Mouse (Mus musculus): Measurements from ENCODE around the gene Gmeb1. TPM values are rescaled to one million over a fixed set of nuclear protein-coding genes. Genes with fewer than 3 reads are reported as not detected.
A peak's percentile ranks its signal among the peaks of the same experiment; 100 is the strongest.

Gene Gmeb1
- polyA plus RNA-seq, 1 experiment = 1.8 TPM

DNA sequence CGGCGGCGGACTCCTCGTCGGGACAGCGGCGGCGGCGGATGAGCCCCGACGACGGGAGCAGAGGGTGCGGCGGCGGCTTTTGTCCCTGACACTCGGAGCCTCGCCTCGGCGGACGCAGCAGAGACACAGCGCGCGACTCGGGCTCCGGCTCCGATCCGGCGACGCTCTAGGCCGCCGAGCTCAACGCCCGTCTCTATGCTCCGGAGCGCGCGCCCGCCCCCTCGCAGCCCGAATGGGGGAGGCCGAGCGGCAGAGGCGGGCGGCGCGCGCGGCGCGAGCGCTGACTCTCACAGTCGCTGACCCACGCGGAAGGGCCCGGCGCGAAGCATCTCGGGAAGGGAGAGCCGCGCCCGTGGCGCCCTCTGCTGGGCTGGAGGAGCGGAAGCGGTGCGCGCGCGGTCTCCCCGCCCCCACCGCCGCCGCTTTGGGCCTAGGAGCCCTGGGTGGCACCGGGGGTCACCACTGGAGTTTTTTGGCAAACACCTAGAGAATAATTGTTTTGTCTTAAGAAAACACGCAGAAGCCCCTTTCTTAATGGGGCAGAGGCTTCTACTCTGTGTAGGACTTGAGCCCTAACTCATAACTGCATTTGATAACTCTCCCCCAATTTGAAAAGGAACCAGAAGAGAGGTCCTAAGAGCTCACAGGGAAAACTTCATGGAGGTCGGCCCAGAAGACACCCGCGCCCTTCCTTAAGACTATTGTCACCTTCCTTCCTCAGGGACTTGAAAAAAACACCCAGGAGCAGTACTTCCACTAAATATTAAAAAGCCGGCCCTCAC, 49.3 kb downstream of the Gmeb1 start, which contains the start of gene Ythdf2:
Gene Ythdf2 (minus strand): TSS at position 351 of the 782 bp plus-strand sequence.
- H3K36me3 ChIP-seq (ENCODE audit: control insufficient read depth) = peaks cover 35% of the 10 kb centered on the region

DNA sequence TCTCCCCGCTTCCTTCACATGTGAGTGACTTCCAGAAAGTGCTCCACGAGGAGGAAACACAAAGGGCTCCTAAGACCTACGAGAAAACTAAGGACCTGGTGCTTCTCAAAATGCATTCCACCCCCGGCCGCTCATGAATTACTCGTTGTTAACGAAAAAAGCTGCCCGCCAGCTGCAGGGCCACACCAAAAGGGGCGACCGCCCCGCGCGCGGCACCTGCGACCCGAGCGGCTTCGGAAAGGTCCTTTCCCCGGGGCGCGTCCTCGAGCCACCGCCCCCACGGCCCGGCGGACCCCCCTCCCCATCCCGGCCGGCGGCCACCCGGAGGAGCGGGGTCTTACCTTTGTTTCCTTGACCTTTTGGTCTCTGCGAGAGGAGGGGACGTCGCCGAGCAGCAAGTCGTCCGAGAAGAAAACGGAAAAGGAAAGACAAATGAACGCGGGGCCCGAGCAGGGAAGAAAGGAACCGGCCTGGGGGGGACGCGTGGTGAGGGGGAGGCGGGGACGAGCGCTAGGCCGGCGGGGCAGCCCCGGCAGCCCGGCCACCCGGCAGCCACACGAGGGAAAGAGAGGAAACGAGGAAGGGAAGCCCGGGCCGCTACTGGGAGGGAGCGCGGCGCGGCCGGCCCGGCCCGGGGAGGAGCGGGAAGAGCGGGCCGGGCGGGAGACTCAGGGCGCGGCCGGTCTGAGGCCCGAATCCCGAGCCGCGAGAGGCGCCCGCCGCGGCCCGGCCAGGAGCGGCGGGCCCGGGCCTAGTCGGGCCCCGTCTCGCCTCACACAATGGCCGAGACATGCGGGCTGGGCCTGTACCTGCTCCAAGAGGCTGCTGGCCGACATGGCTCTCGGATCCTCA, 50.1 kb downstream of the Gmeb1 start:
- Histone ChIP-seq H3K4me3 (replicated peaks) (peak overlapping the region; percentile 96), H3K4me1 (ENCODE audit: control insufficient read depth) (peaks cover 50% of the 10 kb centered on the region), H3K9me3 (ENCODE audit: control insufficient read depth, low read length) (no peaks in the 10 kb centered on the region), H3K36me3 (ENCODE audit: control insufficient read depth) (peaks cover 42% of the 10 kb centered on the region), H3K27me3 (ENCODE audit: control insufficient read depth) (no peaks in the 10 kb centered on the region)
- TF ChIP-seq GATA1 (IDR thresholded peaks at IDR 0.05; ENCODE audit: low read length) (no peak), TAL1 (IDR thresholded peaks at IDR 0.05; ENCODE audit: low read length) (no peak)

More for the DNA sequence above, 49.3 kb downstream of the Gmeb1 start, which contains the start of gene Ythdf2:
- H3K9me3 ChIP-seq (ENCODE audit: control insufficient read depth, low read length) = no peaks in the 10 kb centered on the region
- peak within 1 kb of the TSS; percentile 96 for H3K4me3 ChIP-seq (replicated peaks)
- H3K27me3 ChIP-seq (ENCODE audit: control insufficient read depth) = no peaks in the 10 kb centered on the region
- TF ChIP-seq GATA1 (IDR thresholded peaks at IDR 0.05; ENCODE audit: low read length) (no peak), TAL1 (IDR thresholded peaks at IDR 0.05; ENCODE audit: low read length) (no peak)
- peaks cover 50% of the 10 kb centered on the region for H3K4me1 ChIP-seq (ENCODE audit: control insufficient read depth)

DNA sequence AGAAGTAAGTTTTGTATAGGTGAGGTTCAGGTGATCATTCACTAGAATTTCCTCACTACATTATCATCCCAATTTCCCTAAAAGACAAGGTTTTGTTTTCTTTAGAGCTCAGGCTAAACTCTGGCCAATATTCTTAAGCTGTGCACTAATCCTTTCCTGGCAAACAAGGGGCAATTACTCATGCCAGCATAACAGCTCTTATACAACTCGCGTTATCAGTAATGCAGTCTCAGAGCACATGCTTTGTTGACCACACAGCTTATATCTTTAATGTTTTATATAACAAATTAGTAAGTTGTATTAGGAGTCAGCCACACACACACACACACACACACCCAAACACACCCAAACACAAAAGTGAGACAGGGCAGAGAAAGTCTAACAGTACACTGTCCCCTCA, 51.1 kb downstream of the Gmeb1 start:
- peaks cover 49% of the 10 kb centered on the region for H3K4me1 ChIP-seq (ENCODE audit: control insufficient read depth)
- H3K27me3 ChIP-seq (ENCODE audit: control insufficient read depth) = no peaks in the 10 kb centered on the region
- TF ChIP-seq GATA1 (IDR thresholded peaks at IDR 0.05; ENCODE audit: low read length) (no peak), TAL1 (IDR thresholded peaks at IDR 0.05; ENCODE audit: low read length) (no peak)
- no peaks in the 10 kb centered on the region for H3K9me3 ChIP-seq (ENCODE audit: control insufficient read depth, low read length)
- peaks cover 52% of the 10 kb centered on the region for H3K36me3 ChIP-seq (ENCODE audit: control insufficient read depth)
- peak overlapping the region; percentile 96 for H3K4me3 ChIP-seq (replicated peaks)

DNA sequence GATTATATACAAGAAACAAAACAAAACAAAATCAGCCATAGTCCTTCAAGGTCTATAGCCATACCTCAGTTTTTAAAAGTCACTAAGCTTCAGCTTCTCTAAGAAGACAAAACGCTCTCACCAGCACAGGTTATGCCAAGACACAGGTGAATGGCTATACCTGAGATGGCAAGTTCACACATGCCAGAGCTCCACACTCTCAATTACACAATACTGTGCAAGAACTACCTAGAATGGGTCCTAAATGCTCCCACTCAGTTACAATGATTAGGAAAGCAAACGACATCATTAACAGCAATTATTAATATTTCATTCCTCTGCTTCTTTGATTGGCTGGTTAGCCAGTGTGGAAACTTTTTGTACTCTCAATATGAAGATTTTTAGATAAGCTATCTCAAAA, 52.1 kb downstream of the Gmeb1 start:
- TF ChIP-seq TAL1 (IDR thresholded peaks at IDR 0.05; ENCODE audit: low read length) (no peak), GATA1 (IDR thresholded peaks at IDR 0.05; ENCODE audit: low read length) (no peak)
- no peaks in the 10 kb centered on the region for H3K27me3 ChIP-seq (ENCODE audit: control insufficient read depth)
- no peaks in the 10 kb centered on the region for H3K9me3 ChIP-seq (ENCODE audit: control insufficient read depth, low read length)
- peaks cover 62% of the 10 kb centered on the region for H3K36me3 ChIP-seq (ENCODE audit: control insufficient read depth)
- peak overlapping the region; percentile 10 for H3K4me3 ChIP-seq (replicated peaks)
- peaks cover 43% of the 10 kb centered on the region for H3K4me1 ChIP-seq (ENCODE audit: control insufficient read depth)

- Histone ChIP-seq H3K36me3 (ENCODE audit: control insufficient read depth) (peaks cover 83% of the 10 kb centered on the region), H3K4me1 (ENCODE audit: control insufficient read depth) (peaks cover 43% of the 10 kb centered on the region), H3K9me3 (ENCODE audit: control insufficient read depth, low read length) (no peaks in the 10 kb centered on the region), H3K27me3 (ENCODE audit: control insufficient read depth) (no peaks in the 10 kb centered on the region), H3K4me3 (replicated peaks) (no peak overlapping the region)
- TF ChIP-seq GATA1 (IDR thresholded peaks at IDR 0.05; ENCODE audit: low read length) (no peak), TAL1 (IDR thresholded peaks at IDR 0.05; ENCODE audit: low read length) (no peak)
These were observed 54.1 kb downstream of the Gmeb1 start for GRCm38 (mm10) chr4:132207280-132207679.

DNA sequence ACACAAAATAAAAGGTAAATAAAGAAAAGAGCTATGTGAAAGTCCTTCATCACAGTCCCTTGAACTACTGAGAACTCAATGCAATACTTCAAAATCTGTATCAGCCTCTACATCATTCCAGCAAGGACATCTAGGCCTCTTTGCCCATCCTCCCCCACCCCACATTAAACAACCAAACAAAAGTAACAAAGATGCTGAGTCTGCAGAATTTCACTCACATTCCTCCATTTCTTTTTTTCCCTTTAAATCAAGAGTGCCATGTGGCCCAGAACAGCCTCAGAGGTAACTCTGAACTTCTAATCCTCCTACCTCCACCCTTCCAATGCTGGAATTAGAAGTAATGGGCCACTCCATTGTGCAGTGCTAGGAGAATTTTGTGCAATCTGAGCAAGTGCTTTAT, 62.6 kb downstream of the Gmeb1 start:
- H3K4me3 ChIP-seq (replicated peaks) = no peak overlapping the region
- no peaks in the 10 kb centered on the region for H3K27me3 ChIP-seq (ENCODE audit: control insufficient read depth)
- H3K4me1 ChIP-seq (ENCODE audit: control insufficient read depth) = peaks cover 42% of the 10 kb centered on the region
- peaks cover 91% of the 10 kb centered on the region for H3K36me3 ChIP-seq (ENCODE audit: control insufficient read depth)
- no peaks in the 10 kb centered on the region for H3K9me3 ChIP-seq (ENCODE audit: control insufficient read depth, low read length)
- TF ChIP-seq GATA1 (IDR thresholded peaks at IDR 0.05; ENCODE audit: low read length) (no peak), TAL1 (IDR thresholded peaks at IDR 0.05; ENCODE audit: low read length) (no peak)

- Histone ChIP-seq H3K27me3 (ENCODE audit: control insufficient read depth) (no peaks in the 10 kb centered on the region), H3K36me3 (ENCODE audit: control insufficient read depth) (peaks cover 91% of the 10 kb centered on the region), H3K4me1 (ENCODE audit: control insufficient read depth) (peaks cover 42% of the 10 kb centered on the region), H3K4me3 (replicated peaks) (no peak overlapping the region), H3K9me3 (ENCODE audit: control insufficient read depth, low read length) (no peaks in the 10 kb centered on the region)
- TF ChIP-seq TAL1 (IDR thresholded peaks at IDR 0.05; ENCODE audit: low read length) (no peak), GATA1 (IDR thresholded peaks at IDR 0.05; ENCODE audit: low read length) (no peak)
These were observed 63.1 kb downstream of the Gmeb1 start for GRCm38 (mm10) chr4:132198285-132198712.

DNA sequence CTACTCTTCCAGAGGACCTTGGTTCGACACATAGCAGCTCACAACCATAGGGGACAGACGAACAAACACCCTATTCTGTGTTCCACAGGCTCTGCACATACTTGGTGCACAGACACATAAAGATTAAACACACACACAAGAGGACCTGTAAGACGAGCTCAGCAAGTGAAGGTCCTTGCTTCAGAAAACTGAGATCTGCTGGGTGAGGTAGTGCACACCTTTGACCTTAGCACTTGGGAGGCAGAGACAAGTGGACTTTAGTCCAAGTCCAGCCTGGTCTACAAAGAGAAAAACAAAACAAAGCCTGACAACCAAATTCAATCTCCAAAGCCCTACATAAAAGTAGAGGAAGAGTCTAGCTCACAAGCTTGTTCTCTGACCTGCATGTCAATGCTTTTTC, 66.4 kb downstream of the Gmeb1 start:
- H3K36me3 ChIP-seq (ENCODE audit: control insufficient read depth) = peaks cover 83% of the 10 kb centered on the region
- no peaks in the 10 kb centered on the region for H3K9me3 ChIP-seq (ENCODE audit: control insufficient read depth, low read length)
- no peak for TF ChIP-seq GATA1 (IDR thresholded peaks at IDR 0.05; ENCODE audit: low read length)
- no peak for TF ChIP-seq TAL1 (IDR thresholded peaks at IDR 0.05; ENCODE audit: low read length)
- H3K27me3 ChIP-seq (ENCODE audit: control insufficient read depth) = no peaks in the 10 kb centered on the region
- H3K4me1 ChIP-seq (ENCODE audit: control insufficient read depth) = peaks cover 35% of the 10 kb centered on the region
- no peak overlapping the region for H3K4me3 ChIP-seq (replicated peaks)

DNA sequence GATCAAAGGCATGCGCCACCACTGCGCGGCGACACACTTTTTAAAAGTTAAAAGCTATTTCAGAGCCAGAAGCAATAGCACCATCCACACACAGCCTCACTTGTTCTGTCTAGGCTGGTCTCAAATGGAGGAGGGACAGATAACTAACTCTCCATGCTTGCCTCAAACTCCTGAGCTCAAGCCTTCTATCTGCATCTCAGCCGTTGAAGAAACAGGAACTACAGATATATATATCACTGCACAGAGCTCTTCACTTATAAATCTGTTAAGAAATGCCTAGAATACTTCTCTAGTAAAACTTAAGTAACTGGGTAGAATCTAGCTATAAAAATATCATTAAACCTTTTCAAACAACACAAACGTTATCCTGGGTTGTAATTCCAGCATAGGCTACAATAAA, 67.0 kb downstream of the Gmeb1 start:
- Histone ChIP-seq H3K36me3 (ENCODE audit: control insufficient read depth) (peaks cover 83% of the 10 kb centered on the region), H3K4me3 (replicated peaks) (no peak overlapping the region)

More for the DNA sequence above, 67.0 kb downstream of the Gmeb1 start:
- Histone ChIP-seq H3K4me1 (ENCODE audit: control insufficient read depth) (peaks cover 29% of the 10 kb centered on the region), H3K27me3 (ENCODE audit: control insufficient read depth) (no peaks in the 10 kb centered on the region), H3K9me3 (ENCODE audit: control insufficient read depth, low read length) (no peaks in the 10 kb centered on the region)
- TF ChIP-seq TAL1 (IDR thresholded peaks at IDR 0.05; ENCODE audit: low read length) = no peak
- TF ChIP-seq GATA1 (IDR thresholded peaks at IDR 0.05; ENCODE audit: low read length) = no peak
